Mouse (Mus musculus) splenic B cell, adult 2 months (primary cell): ENCODE data around the gene Fmo9.

Experiments
- DNase-seq: peaks from one replicate; pipeline ENCODE4 v3.0.0-alpha.2; 2011; ENCODE audit warnings: low read depth, low spot score
- H3K27me3 ChIP-seq: 2 replicates; pipeline ENCODE4 v1.6.1; 2012; ENCODE audit warnings: mild to moderate bottlenecking, low read length, moderate library complexity, mixed read lengths; ENCODE audit not compliant: control insufficient read depth, poor library complexity, insufficient read depth, severe bottlenecking
- H3K36me3 ChIP-seq: 2 replicates; pipeline ENCODE4 v1.6.1; 2012; ENCODE audit warnings: mild to moderate bottlenecking, low read length, moderate library complexity, mixed read lengths; ENCODE audit not compliant: control insufficient read depth, poor library complexity, insufficient read depth, severe bottlenecking

Fmo9 gene

GRCm38 (mm10) chr1:166681745-166682144, at the start of gene Fmo9:
TSS of gene Fmo9 (minus strand) at chr1:166681845.
- no peaks in the 10 kb centered on the region for H3K36me3 ChIP-seq
- no peaks in the 10 kb centered on the region for H3K27me3 ChIP-seq
- DNase-seq: no peak

DNA sequence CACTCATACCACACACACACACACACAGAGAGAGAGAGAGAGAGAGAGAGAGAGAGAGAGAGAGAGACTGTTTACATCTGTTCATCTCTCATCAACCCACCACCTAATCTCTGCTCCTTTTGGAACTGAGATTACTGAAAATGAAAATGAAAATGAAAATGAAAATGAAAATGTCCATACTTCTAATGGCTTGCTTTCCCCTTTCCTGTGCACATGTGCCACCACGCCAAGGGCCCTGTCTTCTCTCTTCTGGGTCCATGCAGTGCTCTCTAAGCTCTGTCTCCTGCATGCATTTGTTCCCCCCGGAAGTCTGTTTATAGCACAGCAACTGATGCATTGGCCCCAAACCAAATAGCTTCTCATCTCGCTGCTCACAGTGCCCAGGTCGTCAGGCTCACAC, 49.2 kb upstream of the Fmo9 start:
- H3K36me3 ChIP-seq: no peaks in the 10 kb centered on the region
- H3K27me3 ChIP-seq: no peaks in the 10 kb centered on the region
- peak; percentile 1 for DNase-seq

- DNase-seq: no peak
- no peaks in the 10 kb centered on the region for H3K27me3 ChIP-seq
- no peaks in the 10 kb centered on the region for H3K36me3 ChIP-seq
Observed at GRCm38 (mm10) chr1:166730215-166730614, 48.6 kb upstream of the Fmo9 start.

GRCm38 (mm10) chr1:166710861-166711260, 29.2 kb upstream of the Fmo9 start:
- Histone ChIP-seq H3K27me3 (no peaks in the 10 kb centered on the region), H3K36me3 (no peaks in the 10 kb centered on the region)
- no peak for DNase-seq

GRCm38 (mm10) chr1:166702270-166702912, 20.7 kb upstream of the Fmo9 start:
- Histone ChIP-seq H3K27me3 (no peaks in the 10 kb centered on the region), H3K36me3 (no peaks in the 10 kb centered on the region)
- DNase-seq: no peak

- Histone ChIP-seq H3K27me3 (no peaks in the 10 kb centered on the region), H3K36me3 (no peaks in the 10 kb centered on the region)
- no peak for DNase-seq
Observed at GRCm38 (mm10) chr1:166669264-166669663, 12.4 kb downstream of the Fmo9 start.

DNA sequence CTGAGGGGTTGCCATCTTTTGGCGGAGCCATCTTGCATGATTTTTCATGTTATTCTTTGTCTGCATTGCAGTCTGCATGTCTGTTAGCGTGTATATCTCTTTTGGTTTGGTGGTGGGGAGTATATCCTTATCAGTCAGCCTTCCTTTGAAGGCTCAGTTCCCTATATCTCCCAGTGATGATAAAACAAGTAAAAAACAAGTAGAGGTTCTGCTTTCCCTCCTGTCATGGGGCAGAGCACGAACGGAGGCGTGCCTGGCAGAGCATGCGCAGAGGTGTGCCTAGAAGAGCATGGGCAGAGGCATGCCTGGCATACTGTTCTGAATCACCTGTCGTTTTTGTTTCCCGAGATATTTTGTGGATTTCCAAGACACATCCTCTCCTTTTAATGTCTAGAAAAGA, 20.8 kb downstream of the Fmo9 start:
- Histone ChIP-seq H3K36me3 (no peaks in the 10 kb centered on the region), H3K27me3 (no peaks in the 10 kb centered on the region)
- DNase-seq: no peak

DNA sequence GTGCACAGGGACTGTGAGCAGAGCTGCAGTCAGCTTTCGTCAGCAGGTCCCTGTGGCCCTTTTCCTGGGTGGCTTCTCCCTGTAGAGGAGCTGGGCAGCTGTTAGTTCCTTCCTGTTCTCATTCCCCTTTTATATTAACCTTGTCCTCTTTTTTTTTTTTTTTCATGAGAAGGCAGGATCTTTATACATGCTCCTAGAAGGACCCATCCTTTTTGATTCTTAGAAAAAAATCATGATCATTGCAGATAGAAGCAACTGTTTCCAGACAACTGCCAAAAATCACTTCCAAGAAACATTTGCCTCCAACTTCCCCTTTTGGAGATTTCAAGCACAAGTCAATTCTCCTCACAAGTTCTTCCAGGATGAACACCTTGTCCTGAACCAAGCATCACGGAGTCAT, 34.1 kb downstream of the Fmo9 start, which contains the start of gene Gm4847:
Gene Gm4847 (minus strand): TSS at position 101 of the 400 bp plus-strand sequence.
- Histone ChIP-seq H3K36me3 (no peaks in the 10 kb centered on the region), H3K27me3 (no peaks in the 10 kb centered on the region)
- DNase-seq: no peak
